Mouse (Mus musculus) thymus, adult 2 months (tissue): ENCODE measurements around the gene Dpf3.

ENCODE experiments used
- CTCF ChIP-seq: fragments of 200-500 bp; IDR thresholded peaks from 2 replicates; pipeline ENCODE4 v1.5.1; 2012; ENCODE audit warnings: mild to moderate bottlenecking, control low read depth, low read length, moderate library complexity, borderline replicate concordance; ENCODE audit not compliant: control insufficient read depth, poor library complexity, insufficient read depth; ENCODE audit errors: extremely low read depth
- POLR2A ChIP-seq: fragments of 200-500 bp; IDR thresholded peaks from 2 replicates; pipeline ENCODE4 v1.6.1; 2012; ENCODE audit warnings: mild to moderate bottlenecking, low read length, control low read depth, moderate library complexity; ENCODE audit not compliant: control insufficient read depth, poor library complexity, insufficient read depth; ENCODE audit errors: extremely low read depth

GRCm38 (mm10) chr12:83286496-83287492, 200.7 kb downstream of the Dpf3 start:
- TF ChIP-seq CTCF, result no peak
- no peak for TF ChIP-seq POLR2A
